Mouse (Mus musculus) kidney, postnatal 36 days (tissue): ENCODE measurements at regions not wholly inside any gene's neighbourhood (a gene's known extent, or its start where the extent isn't known, plus 50 kb on each side); places are given as distances from the start of the nearest gene placed in this dataset.
A peak's percentile ranks its signal among the peaks of the same experiment; 100 is the strongest.

Experiments used
- DNase-seq, 2 experiments: peaks; one replicate each; pipeline ENCODE4 v3.0.0; 2021 to 2022; ENCODE audit warnings: mixed read lengths in 2 of 2

- no peak for DNase-seq
These were observed 280.9 kb upstream of the Gm9972 start for GRCm38 (mm10) chr11:42754481-42755272.

- no peak for DNase-seq
These were observed 280.1 kb upstream of the Gm9972 start for GRCm38 (mm10) chr11:42755415-42755814.

GRCm38 (mm10) chr11:42765213-42765612, 270.3 kb upstream of the Gm9972 start:
- no peak for DNase-seq

GRCm38 (mm10) chr11:42775074-42775676, 260.4 kb upstream of the Gm9972 start:
- DNase-seq: no peak

- DNase-seq: no peak
These were observed 224.1 kb upstream of the Gm9972 start for GRCm38 (mm10) chr11:42811487-42811886.

- no peak for DNase-seq
These were observed 219.8 kb upstream of the Gm9972 start for GRCm38 (mm10) chr11:42815753-42816152.

GRCm38 (mm10) chr11:42822835-42823234, 212.7 kb upstream of the Gm9972 start:
- no peak for DNase-seq

GRCm38 (mm10) chr11:42845795-42846194, 189.8 kb upstream of the Gm9972 start:
- no peak for DNase-seq

- DNase-seq: no peak
These were observed 181.1 kb upstream of the Gm9972 start for GRCm38 (mm10) chr11:42854411-42854810.

GRCm38 (mm10) chr11:42857687-42858086, 177.9 kb upstream of the Gm9972 start:
- DNase-seq: no peak

- DNase-seq: no peak
These were observed 161.5 kb upstream of the Gm9972 start for GRCm38 (mm10) chr11:42874056-42874455.

- DNase-seq: no peak
These were observed 135.5 kb upstream of the Gm9972 start for GRCm38 (mm10) chr11:42900024-42900423.

GRCm38 (mm10) chr11:42903459-42904012, 132.0 kb upstream of the Gm9972 start:
- no peak for DNase-seq

- no peak for DNase-seq
These were observed 130.0 kb upstream of the Gm9972 start for GRCm38 (mm10) chr11:42905561-42905960.

- no peak for DNase-seq
These were observed 129.5 kb upstream of the Gm9972 start for GRCm38 (mm10) chr11:42906020-42906419.

GRCm38 (mm10) chr11:42916421-42917181, 118.9 kb upstream of the Gm9972 start:
- DNase-seq: no peak

GRCm38 (mm10) chr11:42919221-42919620, 116.3 kb upstream of the Gm9972 start:
- no peak for DNase-seq

GRCm38 (mm10) chr11:42927156-42927555, 108.4 kb upstream of the Gm9972 start:
- DNase-seq: no peak

- DNase-seq: no peak
These were observed 106.6 kb upstream of the Gm9972 start for GRCm38 (mm10) chr11:42928916-42929315.

- peak; percentile 62 to 77 for DNase-seq
These were observed 96.3 kb upstream of the Gm9972 start for GRCm38 (mm10) chr11:42939271-42939670.

- no peak for DNase-seq
These were observed 94.0 kb upstream of the Gm9972 start for GRCm38 (mm10) chr11:42941561-42941960.

- peak; percentile 16 to 26 for DNase-seq
These were observed 93.3 kb upstream of the Gm9972 start for GRCm38 (mm10) chr11:42942284-42942683.

- DNase-seq: peak; percentile 52 to 69
These were observed 91.0 kb upstream of the Gm9972 start for GRCm38 (mm10) chr11:42944573-42944972.
